In genomic region chr11:63098016-63098415, GRCm38 (mm10) we compare ENCODE assay signal across 7 mouse cellular contexts.
"Had no signal": no experiment of that assay in that cellular context is flagged by ENCODE, and none has a peak within 500 bp of the region (broad histone marks: within the 10 kb centered on the region; RNA-seq: fewer than 3 reads in every experiment).

No protein-coding gene starts in this region.

- DNase-seq: lung, adult 2 months; lung, postnatal 14 days; lung, postnatal 36 days; right cerebral cortex, postnatal 14 days; thymus, adult 2 months; thymus, postnatal 25 days; thymus, postnatal 4 days had no signal
